In genomic region chr7:141482531-141483024, GRCm38 (mm10) we compare ENCODE assay signal across 9 mouse cellular contexts. TPM values are rescaled to one million over a fixed set of nuclear protein-coding genes. Genes with fewer than 3 reads are reported as not detected.
DNase-seq lines count a peak whose midpoint lies in the region; ATAC-seq and TF ChIP-seq lines count a peak whose summit lies in the region.
"Had no signal": no experiment of that assay in that cellular context is flagged by ENCODE, and none has a peak within 500 bp of the region (broad histone marks: within the 10 kb centered on the region; RNA-seq: fewer than 3 reads in every experiment).

No protein-coding gene starts in this region.

- H3K9ac ChIP-seq in heart, embryonic 14.5 days (ENCODE audit: low read length): peak overlapping the region; percentile 65
- peak overlapping the region; percentile 72 for H3K9ac ChIP-seq in forebrain, postnatal 0 days

- no peak for ATAC-seq in heart, embryonic 14.5 days (ENCODE audit: insufficient number of reproducible peaks, insufficient read depth, low FRiP score, low read depth)
- no peak; the same call in none of the 2 replicates for ATAC-seq in forebrain, postnatal 0 days

- TF ChIP-seq CTCF in forebrain, postnatal 0 days (IDR thresholded peaks at IDR 0.05; ENCODE audit: low read depth): no peak

- whole genome bisulfite sequencing in heart, embryonic 14.5 days: 13% methylated on average over 11 of the region's 11 CpGs
- 6% methylated on average over 11 of the region's 11 CpGs for WGBS in forebrain, postnatal 0 days
- 5% methylated on average over 11 of the region's 11 CpGs for WGBS in midbrain, embryonic 10.5 days

- peak overlapping the region; percentile 100 for H3K4me2 ChIP-seq in heart, embryonic 14.5 days (ENCODE audit: low read length)
- H3K4me2 ChIP-seq in forebrain, postnatal 0 days (ENCODE audit: low read depth): peak overlapping the region; percentile 94

- H3K4me1 ChIP-seq in heart, embryonic 14.5 days (ENCODE audit: control insufficient read depth in 2 of 2, insufficient read depth in 2 of 2, low read length in 2 of 2): peaks cover 18 to 46% of the 10 kb centered on the region in 2 experiments
- H3K4me1 ChIP-seq in forebrain, postnatal 0 days (ENCODE audit: insufficient read depth): 0 out of 2 replicates have a peak, but pooled peaks cover 4% of the 10 kb centered on the region
- H3K4me1 ChIP-seq in midbrain, embryonic 10.5 days: peaks cover 35% of the 10 kb centered on the region

- peaks cover 12% of the 10 kb centered on the region for H3K27me3 ChIP-seq in heart, embryonic 14.5 days (ENCODE audit: control insufficient read depth, insufficient read depth, low read length)
- no peaks in the 10 kb centered on the region; the same call in 1 of the 2 replicates for H3K27me3 ChIP-seq in forebrain, postnatal 0 days (ENCODE audit: insufficient read depth, low read length)
- peaks cover 46% of the 10 kb centered on the region for H3K27me3 ChIP-seq in midbrain, embryonic 10.5 days (ENCODE audit: low read depth, poor library complexity, severe bottlenecking)
- H3K27me3 ChIP-seq: megakaryocyte, embryonic 14.5 days had no signal

- H3K4me3 ChIP-seq in heart, embryonic 14.5 days (ENCODE audit: control insufficient read depth in 1 of 2, insufficient read depth in 1 of 2, low read depth in 1 of 2, low read length in 2 of 2): peak overlapping the region; percentile 57 to 67
- peak overlapping the region; percentile 60 for H3K4me3 ChIP-seq in forebrain, postnatal 0 days (ENCODE audit: low read depth, low read length)
- peak overlapping the region; percentile 74 for H3K4me3 ChIP-seq in midbrain, embryonic 10.5 days

- H3K9me3 ChIP-seq in heart, embryonic 14.5 days (ENCODE audit: control insufficient read depth, low read length): no peaks in the 10 kb centered on the region
- no peaks in the 10 kb centered on the region for H3K9me3 ChIP-seq in forebrain, postnatal 0 days (ENCODE audit: low read length)
- no peaks in the 10 kb centered on the region for H3K9me3 ChIP-seq in midbrain, embryonic 10.5 days (replicated peaks)
- H3K9me3 ChIP-seq: megakaryocyte, embryonic 14.5 days had no signal

- no peak for DNase-seq in heart, adult 8-10 months (ENCODE audit: low spot score)
- peak; percentile 43 for DNase-seq in brain, adult 2 months (ENCODE audit: low read depth, low spot score)
- DNase-seq in forebrain, postnatal 0 days: no peak
- no peak for DNase-seq in midbrain, embryonic 10.5 days (ENCODE audit: low spot score)
- DNase-seq in adrenal gland, postnatal 14 days: no peak
- no peak for DNase-seq in kidney, adult 8-10 months
- no peak for DNase-seq in spleen, postnatal 36 days (ENCODE audit: low spot score in 2 of 2)

- H3K36me3 ChIP-seq in heart, embryonic 14.5 days (ENCODE audit: control insufficient read depth, insufficient read depth, low read length): no peaks in the 10 kb centered on the region; the same call in 1 of the 2 replicates
- no peaks in the 10 kb centered on the region for H3K36me3 ChIP-seq in forebrain, postnatal 0 days (ENCODE audit: insufficient read depth)
- H3K36me3 ChIP-seq in midbrain, embryonic 10.5 days: no peaks in the 10 kb centered on the region

- H3K27ac ChIP-seq in heart, embryonic 14.5 days (replicated peaks in 1 of 2; ENCODE audit: control insufficient read depth in 1 of 2, insufficient read depth in 1 of 2, low read depth in 2 of 2, low read length in 2 of 2): no peak overlapping the region
- H3K27ac ChIP-seq in forebrain, postnatal 0 days (ENCODE audit: low read depth, low read length): peak overlapping the region; percentile 59; the same call in 1 of the 2 replicates
- peak overlapping the region; percentile 79 for H3K27ac ChIP-seq in midbrain, embryonic 10.5 days (replicated peaks)

RNA-seq across cellular contexts. Expression of gene Tspan4, which starts 7.5 kb away (rescaled TPM):
- polyA plus RNA-seq in heart, embryonic 14.5 days (2014; fragmentation: Nextera tagmentation; extraction: Ambion mirVana): 61.5 and 65.0 TPM in 2 replicates
- 10 to 100 TPM; 25.8 to 45.3 (median 42.8) TPM for total RNA-seq in heart, adult 8-10 months (2022)
- total RNA-seq in forebrain, postnatal 0 days (2014; rRNA removed): 52.5 and 79.6 TPM in 2 replicates
- polyA plus RNA-seq in forebrain, postnatal 0 days (2015; fragmentation: Nextera tagmentation; extraction: Ambion mirVana): 54.9 and 57.9 TPM in 2 replicates
- 33.3 and 38.7 TPM in 2 replicates for polyA plus RNA-seq in midbrain, embryonic 10.5 days (2016; fragmentation: Nextera tagmentation; extraction: Ambion mirVana)
- total RNA-seq in adrenal gland, postnatal 14 days (2021): 49.4 and 58.4 TPM in 2 replicates

RNA-seq across cellular contexts. Expression of gene Polr2l, which starts 7.6 kb away (rescaled TPM):
- 73.2 and 78.0 TPM in 2 replicates for polyA plus RNA-seq in heart, embryonic 14.5 days (2014; fragmentation: Nextera tagmentation; extraction: Ambion mirVana)
- 10 to 100 TPM; 75.5 to 93.4 (median 84.3) TPM for total RNA-seq in heart, adult 8-10 months (2022)
- 21.1 and 24.6 TPM in 2 replicates for total RNA-seq in forebrain, postnatal 0 days (2014; rRNA removed)
- 73.2 and 74.8 TPM in 2 replicates for polyA plus RNA-seq in forebrain, postnatal 0 days (2015; fragmentation: Nextera tagmentation; extraction: Ambion mirVana)
- polyA plus RNA-seq in midbrain, embryonic 10.5 days (2016; fragmentation: Nextera tagmentation; extraction: Ambion mirVana): 82.1 and 85.0 TPM in 2 replicates
- 74.5 TPM in 2 replicates for total RNA-seq in adrenal gland, postnatal 14 days (2021)

RNA-seq across cellular contexts. Expression of gene Cd151, which starts 15.4 kb away (rescaled TPM):
- 77.5 and 115 TPM in 2 replicates for polyA plus RNA-seq in heart, embryonic 14.5 days (2014; fragmentation: Nextera tagmentation; extraction: Ambion mirVana)
- 100 to 1,000 TPM; 331 to 351 (median 345) TPM for total RNA-seq in heart, adult 8-10 months (2022)
- total RNA-seq in forebrain, postnatal 0 days (2014; rRNA removed): 55.8 and 62.4 TPM in 2 replicates
- 12.4 and 18.7 TPM in 2 replicates for polyA plus RNA-seq in forebrain, postnatal 0 days (2015; fragmentation: Nextera tagmentation; extraction: Ambion mirVana)
- 17.3 and 17.6 TPM in 2 replicates for polyA plus RNA-seq in midbrain, embryonic 10.5 days (2016; fragmentation: Nextera tagmentation; extraction: Ambion mirVana)
- 199 and 204 TPM in 2 replicates for total RNA-seq in adrenal gland, postnatal 14 days (2021)

RNA-seq across cellular contexts. Expression of gene Cracr2b, which starts 21.7 kb away (rescaled TPM):
- 20.4 and 25.6 TPM in 2 replicates for polyA plus RNA-seq in heart, embryonic 14.5 days (2014; fragmentation: Nextera tagmentation; extraction: Ambion mirVana)
- total RNA-seq in heart, adult 8-10 months (2022): 10 to 100 TPM; 17.7 to 24.2 (median 19.1) TPM
- 4.5 and 7.2 TPM in 2 replicates for total RNA-seq in forebrain, postnatal 0 days (2014; rRNA removed)
- polyA plus RNA-seq in forebrain, postnatal 0 days (2015; fragmentation: Nextera tagmentation; extraction: Ambion mirVana): 5.2 and 6.7 TPM in 2 replicates
- polyA plus RNA-seq in midbrain, embryonic 10.5 days (2016; fragmentation: Nextera tagmentation; extraction: Ambion mirVana): 4.1 and 6.9 TPM in 2 replicates
- 14.2 and 23.2 TPM in 2 replicates for total RNA-seq in adrenal gland, postnatal 14 days (2021)

RNA-seq across cellular contexts. Expression of gene Pnpla2, which starts 27.6 kb away (rescaled TPM):
- polyA plus RNA-seq in heart, embryonic 14.5 days (2014; fragmentation: Nextera tagmentation; extraction: Ambion mirVana): 48.7 and 49.0 TPM in 2 replicates
- 100 to 1,000 TPM; 419 to 549 (median 431) TPM for total RNA-seq in heart, adult 8-10 months (2022)
- 6.2 and 7.7 TPM in 2 replicates for total RNA-seq in forebrain, postnatal 0 days (2014; rRNA removed)
- polyA plus RNA-seq in forebrain, postnatal 0 days (2015; fragmentation: Nextera tagmentation; extraction: Ambion mirVana): 18.3 and 22.4 TPM in 2 replicates
- 15.2 and 17.5 TPM in 2 replicates for polyA plus RNA-seq in midbrain, embryonic 10.5 days (2016; fragmentation: Nextera tagmentation; extraction: Ambion mirVana)
- 1,289 and 1,648 TPM in 2 replicates for total RNA-seq in adrenal gland, postnatal 14 days (2021)

Comparison
In these comparisons a context has a peak if more than half of its experiments do, and no peak if none do; other contexts are left out.
1. H3K27ac ChIP-seq: peak in forebrain, postnatal 0 days (single experiment) and midbrain, embryonic 10.5 days (single experiment); none in heart, embryonic 14.5 days (0 of 2).
2. Peak in every context shown above with its lines, with median percentiles within 50 percentile points of each other: H3K4me3 ChIP-seq.